Mouse (Mus musculus): ENCODE data around the gene Cdc6.

DNA sequence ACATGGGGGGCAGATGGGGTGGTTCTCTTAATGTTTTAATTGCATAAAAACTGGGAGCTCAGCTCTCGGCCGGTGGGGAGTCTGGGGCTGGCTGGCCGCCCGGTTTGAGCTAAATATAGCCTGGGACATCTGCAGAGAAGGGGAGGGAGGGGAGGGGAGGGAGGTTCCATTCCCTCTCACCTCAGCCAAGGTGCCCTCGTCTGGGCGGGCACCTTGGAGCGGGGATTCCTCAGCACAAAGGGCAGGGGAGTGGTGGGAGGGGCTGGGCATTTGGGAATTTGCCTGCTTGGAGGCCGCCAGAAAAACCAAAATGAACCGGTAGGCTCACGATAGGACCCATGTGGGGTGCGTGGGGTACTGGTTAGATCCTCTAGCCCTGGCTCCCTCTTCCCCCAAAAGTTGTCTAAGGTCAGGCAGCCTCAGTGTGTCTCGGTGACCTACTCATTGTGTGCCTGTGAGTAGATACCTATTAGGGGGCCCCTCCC, 33.8 kb downstream of the Cdc6 start:
- TF ChIP-seq POLR2A (IDR thresholded peaks at IDR 0.05; ENCODE audit: low read depth, low read length), result no peak
- no peak for TF ChIP-seq CTCF (conservative IDR thresholded peaks at IDR 0.05; ENCODE audit: insufficient read depth, insufficient read length, low read depth, low read length)
